19 mouse cellular contexts compared by ENCODE assay signal in genomic region chr1:90251156-90251555, GRCm38 (mm10). TPM values are rescaled to one million over a fixed set of nuclear protein-coding genes. Genes with fewer than 3 reads are reported as not detected.
A peak's percentile ranks its signal among the peaks of the same experiment; 100 is the strongest.
DNase-seq lines count a peak whose midpoint lies in the region; ATAC-seq and TF ChIP-seq lines count a peak whose summit lies in the region.
"Had no signal": no experiment of that assay in that cellular context is flagged by ENCODE, and none has a peak within 500 bp of the region (broad histone marks: within the 10 kb centered on the region; RNA-seq: fewer than 3 reads in every experiment).

No protein-coding gene starts in this region.

- no peak overlapping the region for H3ac ChIP-seq in myocyte (ENCODE audit: control insufficient read depth, insufficient read length)

- no peak overlapping the region for H3K4me3 ChIP-seq in heart, embryonic 11.5 days (ENCODE audit: low read depth, low read length)
- H3K4me3 ChIP-seq in midbrain, embryonic 10.5 days: no peak overlapping the region
- H3K4me3 ChIP-seq in midbrain, embryonic 14.5 days (replicated peaks; ENCODE audit: low read depth, low read length): no peak overlapping the region
- H3K4me3 ChIP-seq in myocyte: no peak overlapping the region
- H3K4me3 ChIP-seq: embryonic facial prominence, embryonic 13.5 days; lung, embryonic 15.5 days had no signal

- TF ChIP-seq POLR2A in myocyte (IDR thresholded peaks at IDR 0.05; ENCODE audit: insufficient read length, low read depth): no peak

- H3K9ac ChIP-seq in heart, embryonic 11.5 days (ENCODE audit: low read depth, low read length): 0 out of 2 replicates have a peak overlapping the region, but pooled peaks have one; percentile 12
- no peak overlapping the region for H3K9ac ChIP-seq in midbrain, embryonic 14.5 days (replicated peaks; ENCODE audit: low read length)
- H3K9ac ChIP-seq: embryonic facial prominence, embryonic 13.5 days; lung, embryonic 15.5 days had no signal

- no peak for DNase-seq in heart, postnatal 36 days
- no peak for DNase-seq in midbrain, embryonic 10.5 days (ENCODE audit: low spot score)
- DNase-seq in midbrain, embryonic 14.5 days: no peak
- DNase-seq in cerebellum, adult 8-10 months: peak; percentile 25
- DNase-seq in ovary, adult 18-20 months (ENCODE audit: low spot score): no peak
- DNase-seq: adrenal gland, postnatal 36 days; heart, adult 11 months; heart, postnatal 4 days; kidney, postnatal 14 days; spleen, adult 18-20 months; thymus, postnatal 14 days had no signal

- H3K36me3 ChIP-seq in heart, embryonic 11.5 days (ENCODE audit: control insufficient read depth, insufficient read depth, low read length): no peaks in the 10 kb centered on the region
- H3K36me3 ChIP-seq in midbrain, embryonic 10.5 days: no peaks in the 10 kb centered on the region
- no peaks in the 10 kb centered on the region for H3K36me3 ChIP-seq in midbrain, embryonic 14.5 days (ENCODE audit: control insufficient read depth, insufficient read depth, low read length)
- H3K36me3 ChIP-seq in myocyte (ENCODE audit: control insufficient read depth, insufficient read depth): no peaks in the 10 kb centered on the region
- H3K36me3 ChIP-seq: embryonic facial prominence, embryonic 13.5 days; lung, embryonic 15.5 days had no signal

- H3K27me3 ChIP-seq in heart, embryonic 11.5 days (ENCODE audit: control insufficient read depth, insufficient read depth, low read length): no peaks in the 10 kb centered on the region
- H3K27me3 ChIP-seq in midbrain, embryonic 10.5 days (ENCODE audit: low read depth, poor library complexity, severe bottlenecking): peaks cover 6% of the 10 kb centered on the region
- no peaks in the 10 kb centered on the region for H3K27me3 ChIP-seq in midbrain, embryonic 14.5 days (ENCODE audit: control insufficient read depth, insufficient read depth, low read length)
- no peaks in the 10 kb centered on the region for H3K27me3 ChIP-seq in myocyte (ENCODE audit: control insufficient read depth, insufficient read depth, insufficient read length)
- H3K27me3 ChIP-seq: embryonic facial prominence, embryonic 13.5 days had no signal

- H3K4me1 ChIP-seq in heart, embryonic 11.5 days (ENCODE audit: control insufficient read depth, insufficient read depth, low read length): peaks cover 14% of the 10 kb centered on the region
- peaks cover 61% of the 10 kb centered on the region for H3K4me1 ChIP-seq in midbrain, embryonic 10.5 days
- peaks cover 3% of the 10 kb centered on the region for H3K4me1 ChIP-seq in midbrain, embryonic 14.5 days (ENCODE audit: control insufficient read depth, insufficient read depth, low read length)

- 76% methylated on average over 3 of the region's 3 CpGs for WGBS in heart, embryonic 11.5 days (ENCODE audit: insufficient replicate concordance)
- WGBS in midbrain, embryonic 10.5 days: 84% methylated on average over 3 of the region's 3 CpGs
- WGBS in midbrain, embryonic 14.5 days: 89% methylated on average over 3 of the region's 3 CpGs

- no peaks in the 10 kb centered on the region for H3K9me3 ChIP-seq in heart, embryonic 11.5 days (replicated peaks; ENCODE audit: control insufficient read depth, low read length)
- no peaks in the 10 kb centered on the region for H3K9me3 ChIP-seq in midbrain, embryonic 10.5 days (replicated peaks)
- H3K9me3 ChIP-seq in midbrain, embryonic 14.5 days (ENCODE audit: control insufficient read depth, low read length): no peaks in the 10 kb centered on the region
- H3K9me3 ChIP-seq: embryonic facial prominence, embryonic 13.5 days; lung, embryonic 15.5 days had no signal

- no peaks in the 10 kb centered on the region for H3K79me2 ChIP-seq in myocyte (ENCODE audit: control insufficient read depth, insufficient read depth)

- ATAC-seq in heart, embryonic 11.5 days (replicated peaks; ENCODE audit: insufficient number of reproducible peaks, low FRiP score, low TSS enrichment): no peak
- no peak for ATAC-seq in midbrain, embryonic 14.5 days (ENCODE audit: low FRiP score, low TSS enrichment)
- ATAC-seq: activated CD4-positive, CD25-positive, alpha-beta regulatory T cell, adult 4 months; intestine, embryonic 16.5 days had no signal

- no peak overlapping the region for H3K27ac ChIP-seq in heart, embryonic 11.5 days (ENCODE audit: low read depth, low read length)
- H3K27ac ChIP-seq in midbrain, embryonic 10.5 days (replicated peaks): peak overlapping the region; percentile 49
- H3K27ac ChIP-seq in midbrain, embryonic 14.5 days (replicated peaks; ENCODE audit: low read depth, low read length): no peak overlapping the region
- H3K27ac ChIP-seq: lung, embryonic 15.5 days had no signal

- intact Hi-C loops in heart, postnatal 36 days (cut with DNase I): no loop called here

- H3K4me2 ChIP-seq in heart, embryonic 11.5 days: no peak overlapping the region
- H3K4me2 ChIP-seq in midbrain, embryonic 14.5 days (ENCODE audit: low read length): no peak overlapping the region
- no peak overlapping the region for H3K4me2 ChIP-seq in myocyte (ENCODE audit: low read depth)
- H3K4me2 ChIP-seq: embryonic facial prominence, embryonic 13.5 days; lung, embryonic 15.5 days had no signal

TF ChIP-seq in myocyte, 11 proteins besides CTCF, POLR2A, EP300 and RAD21:
- TF ChIP-seq MYOG (IDR thresholded peaks at IDR 0.05; ENCODE audit: control insufficient read depth in 1 of 3, insufficient read depth in 1 of 3, insufficient read length in 2 of 3, low read depth in 2 of 3): peak in 1 of 3 experiments; percentile 55
- no peak for TF ChIP-seq POLR2AphosphoS2 (IDR thresholded peaks at IDR 0.05; ENCODE audit: insufficient read length, low read depth)
- no peak for TF ChIP-seq REST (IDR thresholded peaks at IDR 0.05; ENCODE audit: insufficient read depth, insufficient read length)
- peak in 2 of 3 experiments; percentile 11 to 27 for TF ChIP-seq MYOD1 (IDR thresholded peaks at IDR 0.05; ENCODE audit: control insufficient read depth in 1 of 3, insufficient read length in 2 of 3, low read depth in 2 of 3)

RNA-seq across cellular contexts. Expression of gene Ackr3, which starts 47.4 kb away (rescaled TPM):
- 45.3 and 50.2 TPM in 2 replicates for polyA plus RNA-seq in heart, embryonic 11.5 days (2014; fragmentation: Nextera tagmentation; extraction: Ambion mirVana)
- 10 to 100 TPM; 56.4 to 92.5 TPM for total RNA-seq in heart, postnatal 36 days (2021)
- 26.3 and 30.9 TPM in 2 replicates for polyA plus RNA-seq in midbrain, embryonic 10.5 days (2016; fragmentation: Nextera tagmentation; extraction: Ambion mirVana)
- polyA plus RNA-seq in midbrain, embryonic 14.5 days (2014; fragmentation: Nextera tagmentation; extraction: Ambion mirVana): 12.8 and 13.6 TPM in 2 replicates
- polyA plus RNA-seq in myocyte (2012; fragmentation: generic; extraction: Trizol): 10.8 TPM
- total RNA-seq: megakaryocyte progenitor cell, adult 5-6 weeks; neutrophil, adult 5-6 weeks had no signal
